Mouse (Mus musculus): Measurements from ENCODE around the gene Hmgb1. TPM values are rescaled to one million over a fixed set of nuclear protein-coding genes. Genes with fewer than 3 reads are reported as not detected.

Gene Hmgb1
- total and polyA plus RNA-seq, 2 experiments from 2014 or later = 128 to 757 TPM

- Histone ChIP-seq H3K36me3 (ENCODE audit: insufficient read depth, low read length) (no peaks in the 10 kb centered on the region), H3K4me1 (ENCODE audit: insufficient read depth, low read length) (0 out of 2 replicates have a peak, but pooled peaks cover 4% of the 10 kb centered on the region), H3K9ac (replicated peaks; ENCODE audit: low read length) (no peak overlapping the region), H3K27me3 (ENCODE audit: insufficient read depth, low read length) (no peaks in the 10 kb centered on the region), H3K4me2 (ENCODE audit: low read depth, low read length) (peak overlapping the region; percentile 31; the same call in 1 of the 2 replicates), H3K9me3 (ENCODE audit: low read length) (no peaks in the 10 kb centered on the region), H3K4me3 (ENCODE audit: low read length) (no peak overlapping the region), H3K27ac (no peak overlapping the region)
- 77% methylated on average over 16 of the region's 16 CpGs for WGBS
- no peak for DNase-seq (ENCODE audit: low spot score)
- no peak for ATAC-seq
- TF ChIP-seq CTCF (IDR thresholded peaks at IDR 0.05; ENCODE audit: low read depth) = no peak
Measured at GRCm38 (mm10) chr5:149020681-149021062, 163.6 kb downstream of the Hmgb1 start.

- peak overlapping the region; percentile 31; the same call in 1 of the 2 replicates for H3K4me2 ChIP-seq (ENCODE audit: low read depth, low read length)
- no peaks in the 10 kb centered on the region for H3K27me3 ChIP-seq (ENCODE audit: insufficient read depth, low read length)
- H3K27ac ChIP-seq = no peak overlapping the region
- no peak overlapping the region for H3K9ac ChIP-seq (replicated peaks; ENCODE audit: low read length)
- 57% methylated on average over 18 of the region's 18 CpGs for WGBS
- ATAC-seq (no peak), DNase-seq (ENCODE audit: low spot score) (no peak)
- TF ChIP-seq CTCF (IDR thresholded peaks at IDR 0.05; ENCODE audit: low read depth) = no peak
- no peak overlapping the region for H3K4me3 ChIP-seq (ENCODE audit: low read length)
- H3K4me1 ChIP-seq (ENCODE audit: insufficient read depth, low read length) = 0 out of 2 replicates have a peak, but pooled peaks cover 5% of the 10 kb centered on the region
- no peaks in the 10 kb centered on the region for H3K9me3 ChIP-seq (ENCODE audit: low read length)
- H3K36me3 ChIP-seq (ENCODE audit: insufficient read depth, low read length) = no peaks in the 10 kb centered on the region
Measured at GRCm38 (mm10) chr5:149020059-149020680, 164.1 kb downstream of the Hmgb1 start.

- whole genome bisulfite sequencing = 80% methylated on average over 3 of the region's 3 CpGs
- Histone ChIP-seq H3K36me3 (ENCODE audit: insufficient read depth, low read length) (no peaks in the 10 kb centered on the region), H3K4me2 (ENCODE audit: low read depth, low read length) (no peak overlapping the region), H3K9me3 (ENCODE audit: low read length) (no peaks in the 10 kb centered on the region), H3K27ac (no peak overlapping the region), H3K4me1 (ENCODE audit: insufficient read depth, low read length) (0 out of 2 replicates have a peak, but pooled peaks cover 5% of the 10 kb centered on the region), H3K27me3 (ENCODE audit: insufficient read depth, low read length) (no peaks in the 10 kb centered on the region), H3K9ac (replicated peaks; ENCODE audit: low read length) (no peak overlapping the region), H3K4me3 (ENCODE audit: low read length) (no peak overlapping the region)
- ATAC-seq (no peak), DNase-seq (ENCODE audit: low spot score) (no peak)
- no peak for TF ChIP-seq CTCF (IDR thresholded peaks at IDR 0.05; ENCODE audit: low read depth)
Measured at GRCm38 (mm10) chr5:149017666-149018415, 166.4 kb downstream of the Hmgb1 start.

GRCm38 (mm10) chr5:149017181-149017580 lies 167.1 kb downstream of the Hmgb1 start:
- H3K9me3 ChIP-seq (ENCODE audit: low read length) = no peaks in the 10 kb centered on the region
- no peak overlapping the region for H3K27ac ChIP-seq
- no peak for DNase-seq (ENCODE audit: low spot score)
- ATAC-seq = no peak
- no peak overlapping the region for H3K4me2 ChIP-seq (ENCODE audit: low read depth, low read length)
- H3K4me1 ChIP-seq (ENCODE audit: insufficient read depth, low read length) = 0 out of 2 replicates have a peak, but pooled peaks cover 5% of the 10 kb centered on the region
- H3K27me3 ChIP-seq (ENCODE audit: insufficient read depth, low read length) = no peaks in the 10 kb centered on the region
- H3K9ac ChIP-seq (replicated peaks; ENCODE audit: low read length) = no peak overlapping the region
- no peaks in the 10 kb centered on the region for H3K36me3 ChIP-seq (ENCODE audit: insufficient read depth, low read length)
- TF ChIP-seq CTCF (IDR thresholded peaks at IDR 0.05; ENCODE audit: low read depth) = no peak
- no peak overlapping the region for H3K4me3 ChIP-seq (ENCODE audit: low read length)
- 82% methylated on average over 3 of the region's 3 CpGs for WGBS

GRCm38 (mm10) chr5:149016261-149016660 lies 168.0 kb downstream of the Hmgb1 start:
- H3K36me3 ChIP-seq (ENCODE audit: insufficient read depth, low read length) = no peaks in the 10 kb centered on the region
- no peak overlapping the region for H3K9ac ChIP-seq (replicated peaks; ENCODE audit: low read length)
- DNase-seq (ENCODE audit: low spot score) (no peak), ATAC-seq (no peak)
- 71% methylated on average over 5 of the region's 5 CpGs for WGBS
- TF ChIP-seq CTCF (IDR thresholded peaks at IDR 0.05; ENCODE audit: low read depth) = no peak
- H3K9me3 ChIP-seq (ENCODE audit: low read length) = no peaks in the 10 kb centered on the region
- H3K27ac ChIP-seq = no peak overlapping the region
- peak overlapping the region; percentile 96 for H3K4me2 ChIP-seq (ENCODE audit: low read depth, low read length)
- no peaks in the 10 kb centered on the region for H3K27me3 ChIP-seq (ENCODE audit: insufficient read depth, low read length)
- H3K4me1 ChIP-seq (ENCODE audit: insufficient read depth, low read length) = 0 out of 2 replicates have a peak, but pooled peaks cover 5% of the 10 kb centered on the region
- H3K4me3 ChIP-seq (ENCODE audit: low read length) = no peak overlapping the region

- Histone ChIP-seq H3K4me1 (ENCODE audit: insufficient read depth, low read length) (0 out of 2 replicates have a peak, but pooled peaks cover 5% of the 10 kb centered on the region), H3K9me3 (ENCODE audit: low read length) (no peaks in the 10 kb centered on the region), H3K36me3 (ENCODE audit: insufficient read depth, low read length) (no peaks in the 10 kb centered on the region), H3K4me2 (ENCODE audit: low read depth, low read length) (peak overlapping the region; percentile 96), H3K9ac (replicated peaks; ENCODE audit: low read length) (peak overlapping the region; percentile 48), H3K27me3 (ENCODE audit: insufficient read depth, low read length) (no peaks in the 10 kb centered on the region), H3K4me3 (ENCODE audit: low read length) (peak overlapping the region; percentile 48), H3K27ac (no peak overlapping the region)
- no peak for TF ChIP-seq CTCF (IDR thresholded peaks at IDR 0.05; ENCODE audit: low read depth)
- DNase-seq (ENCODE audit: low spot score) (peak; percentile 48), ATAC-seq (peak; percentile 71)
- WGBS = 2% methylated on average over 35 of the region's 37 CpGs
Measured at GRCm38 (mm10) chr5:149015335-149016201, 168.7 kb downstream of the Hmgb1 start.
